Mouse (Mus musculus) fibroblast of lung, adult 2 months (primary cell): ENCODE data around the gene Stx18.

Experiments used
- DNase-seq: peaks from one replicate; pipeline ENCODE4 v3.0.0-alpha.2; 2011; ENCODE audit warnings: low read depth

The Stx18 gene

DNA sequence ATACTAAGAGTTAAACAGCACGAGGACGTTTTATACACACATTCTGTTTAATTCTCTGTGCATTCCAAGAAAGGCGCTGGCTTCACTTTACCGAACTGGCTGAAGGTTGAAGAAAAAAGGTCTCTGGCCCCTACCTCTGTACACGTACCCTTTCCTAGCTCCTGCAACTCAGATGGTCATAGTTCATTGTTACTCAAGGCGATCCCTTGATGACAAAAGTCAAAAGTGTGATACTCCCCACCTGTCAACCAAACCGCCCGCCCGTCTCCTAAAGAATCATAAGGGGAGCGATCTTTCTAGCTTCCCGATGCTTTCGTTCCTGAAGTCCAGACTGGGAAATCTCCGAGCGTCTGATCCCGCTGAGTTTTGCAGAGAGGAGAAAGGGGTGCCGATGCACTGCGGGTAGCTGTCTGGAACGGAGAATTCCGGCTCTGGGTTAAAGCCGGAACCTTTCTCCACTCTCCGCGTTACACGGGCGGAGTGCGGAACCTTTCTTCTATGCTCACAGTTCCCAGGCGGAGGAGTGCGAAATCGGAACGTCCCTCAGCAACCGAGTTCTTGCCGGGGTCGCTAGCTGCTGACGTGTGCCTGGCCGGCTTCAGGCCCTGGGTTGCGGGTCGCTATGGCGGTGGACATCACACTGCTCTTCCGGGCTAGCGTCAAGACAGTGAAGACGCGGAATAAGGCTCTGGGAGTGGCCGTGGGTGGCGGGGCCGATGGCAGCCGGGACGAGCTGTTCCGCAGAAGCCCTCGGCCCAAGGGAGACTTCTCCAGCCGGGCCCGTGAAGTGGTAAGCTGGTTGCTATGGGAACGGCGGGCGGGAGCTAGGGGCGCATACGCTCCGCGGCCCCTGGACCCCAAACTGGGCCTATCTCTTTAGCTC, at the start of gene Stx18:
Stx18 (plus strand) TSS at position 33 of the 883 bp plus-strand sequence.
- DNase-seq = peak; percentile 67

DNA sequence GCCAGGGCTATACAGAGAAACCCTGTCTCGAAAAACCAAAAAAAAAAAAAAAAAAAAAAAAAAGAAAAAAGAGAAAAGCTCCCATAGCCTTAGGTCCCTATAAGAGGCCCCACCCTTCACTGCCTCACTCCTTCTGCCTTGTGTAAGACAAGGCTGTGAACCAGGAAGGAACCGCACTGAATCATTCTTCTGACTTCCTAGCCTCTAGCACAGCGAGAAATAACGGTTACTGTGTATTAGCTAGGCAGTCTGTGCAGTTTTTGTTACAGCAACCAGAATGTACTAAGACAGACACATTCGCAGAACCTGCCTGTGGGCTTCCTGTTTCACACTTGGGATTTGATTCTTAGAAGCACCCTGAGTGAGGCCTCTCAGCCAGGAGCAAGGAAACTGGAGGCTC, 46.2 kb upstream of the Stx18 start:
- DNase-seq = no peak

DNA sequence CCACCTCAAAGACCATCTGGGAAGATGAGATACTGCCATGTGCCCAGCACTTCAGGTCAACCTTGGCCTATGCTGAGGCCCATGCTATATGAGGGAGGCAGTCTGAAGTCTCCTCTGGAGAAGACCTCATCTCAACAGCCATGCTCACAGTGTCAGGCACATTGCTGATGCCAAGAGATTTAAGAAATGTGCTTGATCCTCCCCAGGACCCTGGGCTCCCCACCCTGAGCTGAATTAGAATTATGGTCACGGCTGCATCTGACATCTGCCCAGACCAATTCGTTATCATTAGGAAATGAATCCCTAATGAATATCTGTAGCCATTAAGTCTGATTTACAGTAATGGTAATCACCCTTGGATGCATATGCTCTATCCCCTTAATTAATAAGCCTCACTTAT, 39.7 kb upstream of the Stx18 start:
- no peak for DNase-seq

DNA sequence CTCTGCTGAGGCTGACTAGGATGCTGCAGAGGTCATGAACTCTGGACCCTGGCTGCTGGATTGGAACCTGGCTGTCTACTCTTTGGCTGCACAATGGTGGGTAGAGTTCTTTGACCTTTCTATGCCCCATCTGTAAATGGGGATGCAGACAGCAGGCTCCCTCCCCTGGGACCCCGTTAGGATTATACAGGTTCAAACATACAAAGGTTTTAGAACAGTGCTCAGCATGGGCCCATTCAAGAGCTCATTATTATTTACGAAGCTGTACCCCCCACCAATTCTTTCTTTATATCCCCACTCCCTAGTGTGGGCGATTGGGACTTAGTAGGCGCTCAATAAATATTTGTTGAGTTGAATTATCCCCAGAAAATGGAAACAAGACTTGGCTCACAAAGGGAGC, 36.0 kb upstream of the Stx18 start:
- no peak for DNase-seq

DNA sequence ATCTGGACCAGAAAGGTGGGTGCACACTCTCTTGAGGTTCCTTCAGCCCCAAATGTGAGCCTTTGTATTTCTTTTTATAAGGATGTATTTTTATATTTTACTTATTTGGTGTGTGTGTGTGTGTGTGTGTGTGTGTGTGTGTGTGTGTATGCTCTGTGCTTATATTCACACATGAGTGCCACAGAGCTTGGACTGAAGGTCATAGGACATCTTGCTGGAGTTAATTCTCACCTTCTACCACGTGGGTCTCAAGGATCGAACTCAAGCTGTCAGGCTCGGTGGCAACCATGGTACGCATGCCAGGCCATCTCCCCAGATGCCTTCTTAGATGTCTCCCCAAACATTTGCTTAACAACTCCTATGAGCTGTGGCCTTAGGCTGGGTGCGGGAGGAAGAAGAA, 33.8 kb upstream of the Stx18 start:
- DNase-seq = no peak

DNA sequence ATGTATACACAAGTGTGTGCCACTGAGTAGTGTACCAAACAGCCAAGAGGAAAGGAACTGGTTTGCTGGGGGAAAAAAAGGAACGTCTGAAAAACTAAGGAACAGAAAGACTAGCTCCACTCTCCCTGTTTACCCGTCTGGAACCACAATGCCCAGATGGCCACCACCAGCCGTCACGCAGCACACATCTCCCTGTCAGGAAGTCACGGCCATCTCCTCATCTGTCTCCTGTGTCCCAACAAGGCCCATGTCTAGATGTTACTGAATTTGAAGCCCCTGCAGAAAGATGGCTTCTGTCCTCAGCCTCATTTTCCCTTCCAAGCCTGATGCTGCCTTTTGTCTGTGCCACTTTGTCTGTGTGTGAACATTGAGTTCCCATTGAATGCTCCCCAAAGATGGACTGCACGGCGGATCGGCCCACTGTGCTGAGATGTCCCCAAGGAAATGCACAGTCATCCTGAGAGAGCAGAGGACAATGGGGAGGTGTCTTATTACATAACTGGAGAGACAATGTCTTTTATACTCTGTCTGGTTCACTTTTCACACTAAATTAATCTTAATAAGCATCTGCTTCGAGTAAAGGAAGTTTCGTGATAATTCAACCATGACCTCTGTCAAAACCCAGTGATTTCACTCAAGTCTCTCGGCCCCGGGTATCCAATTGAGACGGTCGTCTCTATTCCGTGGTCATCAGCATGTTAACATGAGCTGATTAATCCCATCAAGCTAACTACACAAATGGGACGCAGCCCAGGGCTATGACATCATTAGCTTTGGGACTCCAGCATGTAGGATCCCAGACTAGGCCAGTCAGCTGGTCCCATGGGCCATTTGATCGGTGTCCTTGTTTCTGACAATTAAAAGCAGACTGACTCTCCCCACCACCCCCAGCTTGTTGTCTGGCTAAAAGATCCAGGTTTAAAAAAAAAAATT, 31.9 kb upstream of the Stx18 start:
- no peak for DNase-seq

DNA sequence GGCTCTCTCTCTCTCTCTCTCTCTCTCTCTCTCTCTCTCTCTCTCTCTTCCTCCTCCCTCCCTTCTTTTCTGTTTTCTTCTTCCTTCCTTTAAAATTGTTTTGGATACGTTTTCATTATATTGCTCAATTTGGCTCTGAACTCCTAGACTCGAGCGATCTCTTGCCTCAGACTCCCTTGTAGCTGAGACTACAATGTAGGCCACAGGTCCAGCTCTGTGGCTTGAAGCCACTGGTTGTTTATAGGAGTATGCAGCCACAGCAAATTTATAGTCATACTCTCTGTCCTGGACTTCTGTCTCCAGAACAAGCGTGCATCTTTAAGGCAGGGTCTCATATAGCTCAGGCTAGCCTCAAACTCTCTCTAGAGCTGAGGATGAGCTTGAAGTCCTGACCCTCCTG, 29.5 kb upstream of the Stx18 start:
- DNase-seq = no peak

DNA sequence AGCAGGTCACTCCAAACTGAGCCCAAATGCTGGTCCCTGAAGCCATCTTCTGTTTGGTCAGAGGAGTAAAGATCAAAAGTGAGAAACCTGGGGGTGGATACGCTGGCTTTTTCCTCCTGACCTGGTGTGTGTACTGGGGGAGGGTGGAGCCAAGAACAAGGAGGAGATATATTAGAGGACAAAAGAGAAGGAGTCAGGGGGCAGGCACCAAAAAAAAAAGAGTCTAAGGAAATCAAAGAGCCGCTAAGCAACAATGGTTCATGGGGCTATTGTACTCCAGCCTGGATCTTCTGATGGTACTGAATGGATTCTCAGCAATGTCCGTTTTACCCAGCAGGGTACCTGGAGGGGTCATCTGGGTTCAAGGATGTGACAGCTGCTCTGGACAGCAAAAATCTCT, 23.6 kb upstream of the Stx18 start:
- DNase-seq = no peak

DNA sequence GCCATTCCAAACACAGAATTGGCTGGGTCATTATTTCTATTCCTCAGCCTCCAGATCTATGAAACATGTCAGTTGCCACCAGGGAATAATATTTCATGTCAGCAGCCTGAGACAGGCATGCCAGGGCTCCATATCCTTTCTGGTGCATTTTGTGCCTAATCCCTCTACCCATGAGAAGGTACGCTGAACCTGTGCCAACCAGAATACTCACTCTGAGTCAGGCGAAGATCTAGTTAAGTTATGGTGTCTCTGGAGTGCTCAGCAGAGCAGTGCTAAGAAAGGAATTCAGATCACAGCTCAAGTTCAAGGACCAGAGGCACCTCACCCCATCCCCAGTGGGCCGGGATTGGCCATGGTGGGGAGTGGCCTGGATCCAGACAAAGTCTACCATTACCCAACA, 21.6 kb upstream of the Stx18 start:
- DNase-seq = no peak

DNA sequence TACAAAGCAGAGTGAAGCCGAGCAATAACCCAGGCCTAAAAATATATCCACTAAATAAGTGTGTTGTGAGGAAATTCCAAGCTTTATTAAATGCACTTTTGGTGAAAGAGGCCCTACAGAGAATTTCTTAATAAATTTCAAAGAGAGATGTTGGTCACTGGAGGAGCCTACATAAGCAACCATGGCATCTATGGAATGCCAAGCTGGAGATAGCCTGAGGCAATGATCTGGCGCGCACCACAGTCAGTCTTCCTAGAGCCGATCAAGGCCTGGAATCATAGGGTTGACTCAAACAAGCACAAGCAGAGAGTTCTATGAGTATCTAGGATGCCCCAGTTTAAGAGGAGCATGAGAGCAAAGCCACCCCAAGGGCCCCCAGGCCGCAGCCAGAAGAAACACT, 10.9 kb upstream of the Stx18 start:
- DNase-seq = no peak

DNA sequence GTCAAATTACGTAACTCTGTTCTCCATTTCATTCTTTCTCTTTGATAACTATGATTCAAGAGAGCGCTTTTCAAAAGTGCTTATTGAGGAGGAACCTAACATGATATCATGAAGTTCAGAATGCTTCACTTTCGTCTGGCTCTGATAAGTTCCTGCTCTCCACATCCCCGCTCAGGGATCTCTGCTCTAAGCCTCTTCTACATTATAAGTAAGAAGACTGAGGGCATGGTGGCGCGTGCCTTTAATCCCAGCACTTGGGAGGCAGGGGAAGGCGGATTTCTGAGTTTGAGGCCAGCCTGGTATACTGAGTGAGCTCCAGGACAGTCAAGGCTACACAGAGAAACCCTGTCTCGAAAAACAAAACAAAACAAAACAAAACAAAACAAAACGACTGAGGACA, 268 bp upstream of the Stx18 start:
- no peak for DNase-seq

DNA sequence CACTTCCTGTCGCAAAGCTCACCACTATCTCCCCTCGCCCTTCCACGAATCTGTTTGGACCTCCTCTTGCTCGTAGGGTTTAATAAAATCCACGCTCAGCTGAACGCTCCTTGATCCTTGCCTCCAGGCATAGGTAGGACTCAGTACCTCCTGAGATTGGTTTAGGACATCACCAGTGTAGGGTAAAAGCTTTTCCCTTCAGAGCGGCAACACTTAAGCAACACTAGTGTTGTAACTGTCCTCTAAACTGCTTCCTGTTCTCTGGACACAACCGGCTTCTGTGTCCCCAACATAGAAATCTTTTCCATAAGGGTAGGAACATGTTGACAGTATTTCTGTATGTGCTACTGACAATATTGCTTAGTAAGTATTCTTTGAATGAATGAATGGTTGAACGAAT, 1.3 kb downstream of the Stx18 start:
- no peak for DNase-seq

DNA sequence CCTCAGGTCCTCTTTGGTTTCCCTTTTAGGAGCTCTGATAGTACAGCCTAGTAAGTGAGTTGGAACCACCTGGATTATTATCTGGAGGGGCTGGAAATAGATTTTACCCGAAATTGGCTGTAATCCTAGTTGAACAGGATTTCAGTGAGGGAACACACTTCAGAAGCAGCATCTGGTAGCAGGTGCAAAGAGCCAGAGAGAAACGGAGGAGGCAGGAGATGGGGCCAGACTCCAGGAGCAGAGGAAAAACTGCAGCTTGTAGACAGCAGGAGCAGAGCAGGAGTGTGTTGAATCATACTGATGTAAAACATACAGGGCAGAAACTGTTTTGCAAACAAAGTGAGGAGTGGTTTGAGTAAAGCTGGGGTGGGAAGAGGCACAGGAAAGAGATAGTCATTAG, 6.4 kb downstream of the Stx18 start:
- no peak for DNase-seq

DNA sequence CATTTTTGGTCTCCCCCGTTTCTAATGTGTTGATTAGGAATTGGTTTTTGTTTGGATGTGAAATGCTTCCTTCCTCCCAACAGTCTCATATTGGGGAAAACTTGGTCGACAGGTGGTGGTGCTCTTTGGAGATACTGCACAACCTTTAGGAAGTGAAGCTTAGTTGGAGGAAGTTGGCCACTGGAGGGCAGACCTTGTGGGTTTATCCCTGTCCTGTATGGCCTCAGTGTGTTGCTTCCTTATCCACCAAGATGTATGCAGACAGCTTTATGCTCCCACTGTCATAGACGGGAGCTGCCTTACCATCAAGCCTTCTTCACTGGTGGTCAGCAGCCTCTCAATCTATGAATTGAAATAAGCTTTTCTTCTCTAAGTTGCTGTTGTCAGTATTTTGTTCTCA, 9.6 kb downstream of the Stx18 start:
- no peak for DNase-seq

DNA sequence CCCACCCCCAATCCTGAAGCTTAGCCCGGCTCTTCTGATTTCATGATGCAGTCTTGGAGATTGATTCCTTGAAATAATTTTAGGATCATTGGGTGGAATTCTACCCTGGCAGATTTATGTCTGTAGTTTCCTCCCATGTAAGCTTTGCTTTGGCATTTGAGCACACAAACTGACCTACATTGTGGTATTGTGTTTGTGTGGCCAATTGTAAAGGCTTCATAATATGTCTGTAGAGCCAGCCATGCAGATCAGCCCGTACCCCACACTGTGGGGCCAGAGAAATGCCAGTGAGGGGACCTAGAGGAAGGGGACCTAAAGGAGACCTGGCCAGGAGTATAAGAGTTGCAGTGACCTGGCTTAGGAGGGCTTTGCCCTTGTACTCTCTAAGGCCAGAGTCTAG, 22.5 kb downstream of the Stx18 start:
- DNase-seq = no peak

DNA sequence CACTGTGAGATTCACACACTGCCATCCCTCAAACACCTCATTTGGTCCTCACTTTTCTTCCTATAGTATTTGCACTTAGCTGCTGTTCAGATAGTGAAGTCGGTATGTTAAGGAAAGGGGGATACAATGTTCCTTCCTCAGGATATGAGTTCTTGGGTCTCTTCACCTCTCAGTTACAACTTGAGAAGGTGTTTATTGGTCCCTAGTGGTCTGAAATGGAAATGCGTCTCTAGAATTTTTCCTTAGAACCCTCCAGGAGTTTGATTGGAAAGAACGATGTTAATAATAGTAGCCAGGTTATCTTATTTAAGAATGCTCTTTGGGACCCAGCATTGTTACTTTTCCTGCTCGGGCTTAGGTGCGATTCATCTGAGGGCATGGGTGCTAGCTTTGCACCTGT, 24.2 kb downstream of the Stx18 start:
- no peak for DNase-seq

DNA sequence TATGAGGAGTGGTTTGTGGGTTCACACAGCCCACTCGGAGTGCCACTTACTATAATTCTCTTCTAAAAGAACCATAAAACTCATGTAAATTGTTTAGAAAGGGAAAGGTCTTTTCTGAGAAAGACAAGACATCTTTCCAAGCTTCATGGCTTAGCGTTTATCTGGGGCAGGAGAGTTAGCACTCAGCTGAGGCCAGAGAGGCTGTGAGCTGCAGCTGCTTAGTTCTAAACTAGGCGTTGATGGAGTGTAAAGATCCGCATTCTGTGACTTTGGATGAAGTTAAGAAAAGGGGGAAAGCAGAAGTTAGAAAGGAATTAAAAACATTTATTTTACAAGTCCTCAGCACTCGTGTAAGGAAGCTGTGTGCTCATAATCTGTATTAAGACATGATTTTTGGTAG, 24.8 kb downstream of the Stx18 start:
- no peak for DNase-seq

DNA sequence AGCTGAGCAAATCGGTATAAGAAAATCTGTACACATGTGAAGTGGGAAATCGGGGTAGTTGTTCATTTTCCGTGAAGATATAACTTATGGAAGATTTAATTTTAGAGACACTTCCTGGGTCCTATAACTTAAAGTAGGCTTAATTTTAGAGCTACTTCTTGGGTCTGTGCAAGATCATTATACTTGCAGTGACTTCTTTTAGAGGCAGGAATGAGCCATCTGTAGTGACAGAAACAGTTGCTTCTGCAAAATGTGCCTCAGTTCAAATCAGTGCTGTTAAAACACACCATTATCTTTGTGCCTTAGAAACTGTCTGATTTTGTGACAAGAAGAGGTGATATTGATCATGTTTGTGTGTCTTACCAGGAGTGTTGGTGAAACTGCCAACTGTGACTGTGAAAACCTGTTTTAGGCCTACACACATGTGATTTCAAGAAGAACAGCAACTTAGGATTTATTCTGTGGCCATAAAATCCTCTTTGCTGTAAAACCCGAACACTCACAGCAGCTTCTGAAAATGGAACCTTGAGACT, 25.6 kb downstream of the Stx18 start:
- DNase-seq = no peak

DNA sequence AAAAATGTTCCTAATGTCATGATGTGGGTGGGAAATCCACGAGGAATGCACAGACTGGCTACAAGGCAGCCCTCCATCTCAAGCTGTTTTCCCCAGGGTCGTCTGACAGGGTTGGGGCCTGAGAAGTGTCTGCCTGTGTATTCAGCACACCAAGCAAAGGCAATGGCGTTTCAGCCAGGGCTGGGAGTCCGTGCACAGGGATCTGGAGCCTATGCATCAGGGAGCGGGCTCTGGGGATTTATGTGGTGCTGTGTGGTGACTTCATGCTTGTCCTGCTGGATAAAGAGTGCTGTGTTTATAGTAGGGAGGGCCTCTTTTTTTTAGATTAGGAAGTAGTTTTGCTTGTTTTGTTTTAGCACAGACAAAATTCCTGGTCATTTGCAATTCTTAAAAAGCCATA, 26.2 kb downstream of the Stx18 start:
- DNase-seq = no peak

DNA sequence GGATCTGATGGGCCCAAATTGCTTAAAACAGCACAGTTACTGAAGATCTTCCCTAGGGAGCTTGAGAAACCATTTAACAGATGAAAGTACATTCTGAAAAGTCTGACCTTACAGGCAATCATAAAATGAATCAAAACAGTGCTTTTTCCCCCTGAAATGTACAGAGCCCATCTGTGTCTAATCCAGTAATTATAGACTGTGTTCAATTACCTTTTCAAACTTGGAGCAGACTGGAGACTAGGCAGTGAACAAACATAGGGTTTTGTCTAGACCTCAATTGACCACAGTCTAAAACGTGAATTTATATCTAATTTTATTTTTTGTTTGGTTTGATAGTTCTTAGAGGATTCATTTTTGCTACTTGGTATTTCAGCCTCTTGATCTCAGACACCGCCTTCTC, 26.9 kb downstream of the Stx18 start:
- no peak for DNase-seq

DNA sequence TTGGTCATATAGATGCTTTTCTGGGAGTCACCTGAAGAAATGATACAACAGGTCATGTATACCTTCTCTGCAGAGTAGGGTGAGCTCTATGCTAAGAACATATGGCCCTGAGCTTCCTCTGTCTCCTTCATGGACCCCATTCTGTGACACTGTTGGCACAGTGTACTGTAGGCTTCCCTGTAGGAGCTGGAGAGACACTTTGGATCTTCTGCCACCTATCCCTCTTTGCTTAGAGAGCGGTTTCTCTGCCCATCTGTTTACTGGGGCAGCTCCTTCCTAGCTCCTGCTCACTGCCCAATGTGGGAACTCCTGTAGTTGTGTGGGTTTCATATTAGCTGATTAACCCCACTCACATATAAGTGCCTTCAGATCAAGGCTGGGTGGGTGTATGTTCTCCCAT, 28.1 kb downstream of the Stx18 start:
- no peak for DNase-seq

DNA sequence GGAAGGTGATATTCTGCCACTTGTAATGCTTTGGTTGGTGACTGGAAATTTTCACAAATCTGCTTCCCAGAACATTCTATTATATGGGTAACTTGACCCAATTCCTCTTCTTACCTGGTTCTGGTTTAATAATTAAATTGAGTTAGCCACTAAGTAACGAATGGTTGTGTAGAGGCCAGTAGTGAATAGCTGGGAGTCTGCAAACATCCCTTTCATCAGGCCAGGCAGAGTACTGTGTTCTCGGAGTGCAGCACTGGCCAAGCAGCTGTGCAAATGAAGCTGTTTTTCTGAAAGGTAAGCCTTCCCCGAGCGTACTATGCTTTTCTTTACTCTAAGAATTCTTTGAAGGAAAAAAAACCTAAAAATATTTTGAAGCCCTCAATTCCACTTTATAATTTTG, 37.8 kb downstream of the Stx18 start:
- DNase-seq = no peak

DNA sequence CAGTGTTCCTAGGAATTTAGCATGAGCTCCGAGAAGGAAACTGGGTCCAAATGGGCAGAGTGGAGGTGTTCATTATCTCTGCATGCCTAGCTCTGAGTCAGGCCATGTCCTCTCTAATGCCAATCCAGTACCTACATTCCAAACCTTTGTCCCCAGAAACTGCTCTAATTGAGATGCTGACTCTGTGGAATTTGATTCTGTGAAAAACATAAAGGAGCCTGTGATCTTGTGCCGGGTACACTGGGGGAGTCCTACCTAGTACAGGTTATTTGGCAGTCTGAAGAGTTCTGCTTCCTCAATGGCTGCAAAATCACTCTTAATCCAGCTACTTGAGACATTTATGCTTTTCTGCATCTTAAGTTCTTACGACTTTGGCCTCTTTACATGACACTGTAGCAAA, 40.0 kb downstream of the Stx18 start:
- DNase-seq = no peak
